Mouse (Mus musculus) naive thymus-derived CD4-positive, alpha-beta T cell, adult 5 months (primary cell): Measurements from ENCODE around the gene Gm21921. TPM values are rescaled to one million over a fixed set of nuclear protein-coding genes. Genes with fewer than 3 reads are reported as not detected.

Experiments used
- polyA plus RNA-seq: library from polyadenylated mRNA; unstranded; fragments of 100-300 nt; shearing (Covaris generic); gene quantifications from one replicate; pipeline ENCODE4 v1.2.1, GENCODE M21; 2017

Gene Gm21921
- not detected for polyA plus RNA-seq

GRCm38 (mm10) chrY:24796143-24796542 lies at the start of gene Gm21921:
Gm21921 (minus strand) TSS chrY:24796243.

